Mouse (Mus musculus) ES-E14 (cell line): ENCODE results near the gene Hip1r. TPM values are rescaled to one million over a fixed set of nuclear protein-coding genes. Genes with fewer than 3 reads are reported as not detected.

Experiments used
- DNase-seq: peaks from one replicate; pipeline ENCODE4 v3.0.0-alpha.2; 2013; ENCODE audit warnings: low read depth, low spot score
- H3K27ac ChIP-seq: 2 replicates; pipeline ENCODE4 v1.5.1; 2012; ENCODE audit warnings: low read depth, mild to moderate bottlenecking, low read length, moderate library complexity, mixed read lengths; ENCODE audit not compliant: poor library complexity, insufficient read depth, severe bottlenecking
- H3K36me3 ChIP-seq: 2 replicates; pipeline ENCODE4 v1.6.1; 2012; ENCODE audit warnings: mild to moderate bottlenecking, low read length, moderate library complexity, mixed read lengths; ENCODE audit not compliant: control insufficient read depth, poor library complexity, insufficient read depth, severe bottlenecking
- H3K4me1 ChIP-seq, 2 experiments: fragments of 150-350 bp in 1 of 2; sonication (generic) in 1 of 2; 2 replicates each; pipeline ENCODE4 v1.6.1; 2012; ENCODE audit warnings: low read length in 2 of 2, mild to moderate bottlenecking in 1 of 2, mixed read lengths in 1 of 2; ENCODE audit not compliant: control insufficient read depth in 2 of 2, insufficient read depth in 2 of 2, poor library complexity in 1 of 2
- H3K4me3 ChIP-seq, 2 experiments: fragments of 150-350 bp in 1 of 2; sonication (generic) in 1 of 2; 2 replicates each; pipeline ENCODE4 v1.5.1; 2012; ENCODE audit warnings: low read length in 2 of 2, low read depth in 1 of 2, mild to moderate bottlenecking in 1 of 2, mixed read lengths in 1 of 2; ENCODE audit not compliant: insufficient read depth in 1 of 2, poor library complexity in 1 of 2, severe bottlenecking in 1 of 2
- H3K9ac ChIP-seq: 2 replicates; pipeline ENCODE4 v1.6.1; 2012; ENCODE audit warnings: low read depth, mild to moderate bottlenecking, low read length, mixed read lengths; ENCODE audit not compliant: poor library complexity, insufficient read depth, severe bottlenecking
- H3K9me3 ChIP-seq: fragments of 150-350 bp; sonication (generic); 2 replicates; pipeline ENCODE4 v1.6.1; 2012; ENCODE audit warnings: low read depth, mild to moderate bottlenecking, low read length; ENCODE audit not compliant: control insufficient read depth, insufficient read depth
- CHD2 ChIP-seq: IDR thresholded peaks from 2 replicates; pipeline ENCODE4 v1.6.1; 2014; ENCODE audit warnings: mild to moderate bottlenecking, low read depth, low read length, inconsistent platforms
- HCFC1 ChIP-seq: IDR thresholded peaks from 2 replicates; pipeline ENCODE4 v1.6.1; 2012; ENCODE audit warnings: low read length, inconsistent platforms, borderline replicate concordance; ENCODE audit not compliant: insufficient read depth
- MAFK ChIP-seq: IDR thresholded peaks from 2 replicates; pipeline ENCODE4 v1.6.1; 2014; ENCODE audit warnings: mild to moderate bottlenecking, low read depth, low read length, inconsistent platforms; ENCODE audit not compliant: insufficient read depth
- ZC3H11A ChIP-seq: IDR thresholded peaks from 2 replicates; pipeline ENCODE4 v1.6.1; 2012; ENCODE audit warnings: low read depth, mild to moderate bottlenecking, inconsistent platforms, low read length, borderline replicate concordance
- ZNF384 ChIP-seq: IDR thresholded peaks from 2 replicates; pipeline ENCODE4 v1.6.1; 2012; ENCODE audit warnings: low read depth, low read length, inconsistent platforms
- in situ Hi-C, 2 experiments: fragments of 600-800 bp; cut with MboI; formaldehyde crosslinking; loops; one replicate each; pipeline ENCODE4 v1.15.1; 2025; ENCODE audit warnings: low sequenced_read_pairs in 2 of 2, inconsistent platforms in 1 of 2; ENCODE audit not compliant: unreplicated experiment in 2 of 2
- total RNA-seq: library from RNA; depleted of rRNA; stranded (reverse); fragments of 300-350 nt; gene quantifications from 2 replicates; pipeline ENCODE4 v1.2.3, GENCODE M21; 2012

Gene Hip1r
- total RNA-seq, 1 experiment, result 9.7 TPM

- no peaks in the 10 kb centered on the region for H3K36me3 ChIP-seq
- no peak for DNase-seq
Measured at GRCm38 (mm10) chr5:123959018-123959417, 14.4 kb upstream of the Hip1r start.

GRCm38 (mm10) chr5:123960129-123960528 lies 13.3 kb upstream of the Hip1r start:
- H3K4me1 ChIP-seq, result peaks cover 0 to 4% of the 10 kb centered on the region in 2 experiments; a peak in 1 of 4 replicates
- no peak overlapping the region for H3K9ac ChIP-seq
- no peak for DNase-seq
- TF ChIP-seq ZNF384 (no peak), MAFK (no peak), HCFC1 (no peak), CHD2 (no peak), ZC3H11A (no peak)
- H3K9me3 ChIP-seq, result no peaks in the 10 kb centered on the region
- H3K36me3 ChIP-seq, result no peaks in the 10 kb centered on the region
- in situ Hi-C loops, result no loop called here
- no peak overlapping the region for H3K27ac ChIP-seq
- H3K4me3 ChIP-seq, result no peak overlapping the region

More at GRCm38 (mm10) chr5:123959018-123959417, 14.4 kb upstream of the Hip1r start:
- Histone ChIP-seq H3K4me3 (no peak overlapping the region), H3K4me1 (peaks cover 0 to 4% of the 10 kb centered on the region in 2 experiments; a peak in 1 of 4 replicates), H3K9ac (no peak overlapping the region), H3K9me3 (no peaks in the 10 kb centered on the region), H3K27ac (no peak overlapping the region)
- in situ Hi-C loops, result no loop called here
- no peak for TF ChIP-seq ZC3H11A
- TF ChIP-seq HCFC1, result no peak
- TF ChIP-seq CHD2, result no peak
- no peak for TF ChIP-seq ZNF384

- Histone ChIP-seq H3K36me3 (no peaks in the 10 kb centered on the region), H3K4me3 (no peak overlapping the region), H3K9ac (no peak overlapping the region), H3K4me1 (peaks cover 0 to 4% of the 10 kb centered on the region in 2 experiments; a peak in 1 of 4 replicates), H3K9me3 (no peaks in the 10 kb centered on the region), H3K27ac (no peak overlapping the region)
- TF ChIP-seq ZC3H11A, result no peak
- TF ChIP-seq HCFC1, result no peak
- no peak for TF ChIP-seq CHD2
- TF ChIP-seq MAFK, result no peak
- TF ChIP-seq ZNF384, result no peak
- in situ Hi-C loops, result no loop called here
- DNase-seq, result no peak
Measured at GRCm38 (mm10) chr5:123961046-123961445, 12.4 kb upstream of the Hip1r start.

GRCm38 (mm10) chr5:123964208-123964607 lies 9.2 kb upstream of the Hip1r start:
- H3K9ac ChIP-seq, result no peak overlapping the region
- DNase-seq, result no peak
- H3K4me1 ChIP-seq, result peaks cover 0 to under 1% of the 10 kb centered on the region in 2 experiments; a peak in 1 of 4 replicates
- no peaks in the 10 kb centered on the region for H3K9me3 ChIP-seq
- in situ Hi-C loops, result no loop called here
- H3K36me3 ChIP-seq, result no peaks in the 10 kb centered on the region
- no peak overlapping the region for H3K4me3 ChIP-seq
- TF ChIP-seq HCFC1 (no peak), MAFK (no peak), ZNF384 (no peak), CHD2 (no peak), ZC3H11A (no peak)
- no peak overlapping the region for H3K27ac ChIP-seq

GRCm38 (mm10) chr5:123966759-123967158 lies 6.7 kb upstream of the Hip1r start:
- no peaks in the 10 kb centered on the region for H3K36me3 ChIP-seq
- in situ Hi-C loops, result no loop called here
- H3K4me3 ChIP-seq, result no peak overlapping the region
- H3K9me3 ChIP-seq, result no peaks in the 10 kb centered on the region
- TF ChIP-seq CHD2, result no peak
- TF ChIP-seq ZNF384, result no peak
- no peak for TF ChIP-seq HCFC1
- no peak for TF ChIP-seq MAFK
- TF ChIP-seq ZC3H11A, result no peak
- no peak overlapping the region for H3K27ac ChIP-seq
- no peak overlapping the region for H3K9ac ChIP-seq
- DNase-seq, result no peak
- no peaks in the 10 kb centered on the region for H3K4me1 ChIP-seq
